Mouse (Mus musculus): ENCODE results near the gene Ppp1r12b. TPM values are rescaled to one million over a fixed set of nuclear protein-coding genes. Genes with fewer than 3 reads are reported as not detected.
A peak's percentile ranks its signal among the peaks of the same experiment; 100 is the strongest.

Ppp1r12b gene
- total RNA-seq, 2 experiments from 2014 or later: 6.2 to 6.3 TPM

GRCm38 (mm10) chr1:134771353-134771752, 184.4 kb downstream of the Ppp1r12b start:
- peak; percentile 41 for ATAC-seq (replicated peaks; ENCODE audit: poor library complexity, severe bottlenecking)

- peak; percentile 52 for ATAC-seq (replicated peaks; ENCODE audit: poor library complexity, severe bottlenecking)
Measured at GRCm38 (mm10) chr1:134770312-134770711, 185.4 kb downstream of the Ppp1r12b start.

- ATAC-seq (replicated peaks; ENCODE audit: poor library complexity, severe bottlenecking): no peak
Measured at GRCm38 (mm10) chr1:134766448-134766847, 189.3 kb downstream of the Ppp1r12b start.

GRCm38 (mm10) chr1:134764831-134765458, 190.8 kb downstream of the Ppp1r12b start:
- ATAC-seq (replicated peaks; ENCODE audit: poor library complexity, severe bottlenecking): no peak

- no peak for ATAC-seq (replicated peaks; ENCODE audit: poor library complexity, severe bottlenecking)
Measured at GRCm38 (mm10) chr1:134763776-134764438, 191.8 kb downstream of the Ppp1r12b start.

GRCm38 (mm10) chr1:134763250-134763649, 192.5 kb downstream of the Ppp1r12b start:
- ATAC-seq (replicated peaks; ENCODE audit: poor library complexity, severe bottlenecking): no peak

GRCm38 (mm10) chr1:134761534-134761933, 194.2 kb downstream of the Ppp1r12b start:
- ATAC-seq (replicated peaks; ENCODE audit: poor library complexity, severe bottlenecking): no peak

GRCm38 (mm10) chr1:134760642-134761041, 195.1 kb downstream of the Ppp1r12b start:
- ATAC-seq (replicated peaks; ENCODE audit: poor library complexity, severe bottlenecking): no peak

- no peak for ATAC-seq (replicated peaks; ENCODE audit: poor library complexity, severe bottlenecking)
Measured at GRCm38 (mm10) chr1:134759133-134759532, 196.6 kb downstream of the Ppp1r12b start.

GRCm38 (mm10) chr1:134757230-134757629, 198.5 kb downstream of the Ppp1r12b start:
- ATAC-seq (replicated peaks; ENCODE audit: poor library complexity, severe bottlenecking): no peak

- no peak for ATAC-seq (replicated peaks; ENCODE audit: poor library complexity, severe bottlenecking)
Measured at GRCm38 (mm10) chr1:134756190-134756873, 199.4 kb downstream of the Ppp1r12b start.

GRCm38 (mm10) chr1:134755548-134756189, 200.1 kb downstream of the Ppp1r12b start:
- no peak for ATAC-seq (replicated peaks; ENCODE audit: poor library complexity, severe bottlenecking)

GRCm38 (mm10) chr1:134754818-134755217, 200.9 kb downstream of the Ppp1r12b start:
- no peak for ATAC-seq (replicated peaks; ENCODE audit: poor library complexity, severe bottlenecking)

- no peak for ATAC-seq (replicated peaks; ENCODE audit: poor library complexity, severe bottlenecking)
Measured at GRCm38 (mm10) chr1:134753751-134754630, 201.8 kb downstream of the Ppp1r12b start.

- ATAC-seq (replicated peaks; ENCODE audit: poor library complexity, severe bottlenecking): peak; percentile 72
Measured at GRCm38 (mm10) chr1:134752447-134752846, 203.3 kb downstream of the Ppp1r12b start.

GRCm38 (mm10) chr1:134749889-134750288, 205.9 kb downstream of the Ppp1r12b start:
- ATAC-seq (replicated peaks; ENCODE audit: poor library complexity, severe bottlenecking): no peak

GRCm38 (mm10) chr1:134747236-134748174, 208.2 kb downstream of the Ppp1r12b start:
- peak; percentile 84 for ATAC-seq (replicated peaks; ENCODE audit: poor library complexity, severe bottlenecking)

GRCm38 (mm10) chr1:134745648-134746047, 210.1 kb downstream of the Ppp1r12b start:
- 0 out of 2 replicates have a peak, but pooled peaks have one; percentile 8 for ATAC-seq (replicated peaks; ENCODE audit: poor library complexity, severe bottlenecking)
